Mouse (Mus musculus) neural tube, embryonic 14.5 days (tissue): ENCODE data around the gene Gm17657. TPM values are rescaled to one million over a fixed set of nuclear protein-coding genes. Genes with fewer than 3 reads are reported as not detected.

Source experiments
- ATAC-seq: fragments of 200-750 bp; cut with Nextera tagmentation; 2 replicates; pipeline ENCODE4 v1.8.0; 2017; ENCODE audit warnings: low read depth, mild to moderate bottlenecking, moderate TSS enrichment, moderate library complexity
- H3K27ac ChIP-seq: fragments of 300-500 bp; sonication (generic); 2 replicates; pipeline ENCODE4 v1.5.1; 2014; ENCODE audit warnings: low read depth, mild to moderate bottlenecking, control low read depth, low read length, moderate library complexity, mixed read lengths
- H3K27me3 ChIP-seq: fragments of 300-500 bp; sonication (generic); 2 replicates; pipeline ENCODE4 v1.6.1; 2014; ENCODE audit warnings: low read length; ENCODE audit not compliant: control insufficient read depth, insufficient read depth
- H3K36me3 ChIP-seq: fragments of 300-500 bp; sonication (generic); 2 replicates; pipeline ENCODE4 v1.6.1; 2014; ENCODE audit warnings: low read length, mixed read lengths; ENCODE audit not compliant: control insufficient read depth, insufficient read depth
- H3K4me1 ChIP-seq: fragments of 300-500 bp; sonication (generic); 2 replicates; pipeline ENCODE4 v1.6.1; 2014; ENCODE audit warnings: low read length; ENCODE audit not compliant: control insufficient read depth, insufficient read depth
- H3K4me2 ChIP-seq: fragments of 300-500 bp; sonication (generic); 2 replicates; pipeline ENCODE4 v1.6.1; 2014; ENCODE audit warnings: mild to moderate bottlenecking, low read depth, low read length, control low read depth
- H3K4me3 ChIP-seq: fragments of 300-500 bp; sonication (generic); 2 replicates; pipeline ENCODE4 v1.5.1; 2014; ENCODE audit warnings: low read depth, low read length, control low read depth, mixed read lengths
- H3K9ac ChIP-seq: fragments of 300-500 bp; sonication (generic); replicated peaks from 2 replicates; pipeline ENCODE4 v1.6.1; 2014; ENCODE audit warnings: low read depth, mild to moderate bottlenecking, control low read depth, low read length, mixed read lengths
- H3K9me3 ChIP-seq: fragments of 300-500 bp; sonication (generic); 2 replicates; pipeline ENCODE4 v1.6.1; 2016; ENCODE audit warnings: low read length; ENCODE audit not compliant: control insufficient read depth
- WGBS: fragments of 180-500 bp; shearing (Covaris S2); extraction: QIAGEN DNeasy Blood & Tissue Kit; methylation state at CpG from one replicate; pipeline ENCODE4 v1.1.7; 2014; 5-methylcytosine and 5-hydroxymethylcytosine counted together
- polyA plus RNA-seq: library from polyadenylated mRNA; unstranded; fragments of >200 nt; fragmentation: Nextera tagmentation; extraction: Ambion mirVana; gene quantifications from 2 replicates; pipeline ENCODE4 v1.2.1, GENCODE M21; 2014

Gene Gm17657
- polyA plus RNA-seq, 1 experiment from 2014 or later: not detected

DNA sequence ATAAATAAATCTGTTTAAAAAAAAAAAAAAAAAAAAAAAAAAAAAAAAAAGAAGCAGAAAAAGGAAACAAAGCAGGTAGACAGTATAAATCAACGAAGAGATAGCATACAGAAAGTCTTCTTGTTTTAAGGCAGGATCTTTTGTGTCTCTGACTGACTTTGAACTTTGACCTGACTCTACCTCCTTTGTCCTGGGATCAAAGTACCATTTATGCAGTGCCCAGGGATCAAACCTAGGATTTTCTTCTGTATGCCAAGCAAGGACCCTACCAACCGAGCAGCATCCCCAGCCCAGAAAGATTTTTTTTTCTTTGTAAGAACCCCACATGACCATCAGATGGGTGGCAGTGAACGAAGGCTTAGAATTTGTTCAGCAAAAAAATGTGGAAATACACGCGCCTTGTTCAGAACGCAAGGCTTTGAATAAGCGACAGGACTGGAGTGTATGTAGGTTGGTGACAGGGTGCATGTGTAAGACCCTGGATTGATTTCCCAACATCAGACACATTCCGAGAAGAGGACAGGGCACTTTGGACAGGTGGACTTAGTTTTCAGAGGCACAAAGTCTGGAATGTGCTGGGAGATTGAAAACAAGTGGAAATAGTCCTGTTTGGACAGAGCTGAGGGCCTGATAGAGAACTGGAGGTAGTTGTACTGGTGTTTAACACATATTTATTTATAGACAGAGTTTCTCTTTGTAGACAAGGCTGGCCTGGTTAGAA is 61.0 kb downstream of the Gm17657 start:
- H3K9me3 ChIP-seq: no peaks in the 10 kb centered on the region
- peaks cover 11% of the 10 kb centered on the region for H3K4me1 ChIP-seq
- H3K27me3 ChIP-seq: no peaks in the 10 kb centered on the region; the same call in 1 of the 2 replicates
- 78% methylated on average over 8 of the region's 8 CpGs for WGBS
- H3K4me3 ChIP-seq: no peak overlapping the region
- ATAC-seq: no peak
- H3K9ac ChIP-seq: no peak overlapping the region
- H3K4me2 ChIP-seq: no peak overlapping the region
- H3K27ac ChIP-seq: no peak overlapping the region
- no peaks in the 10 kb centered on the region for H3K36me3 ChIP-seq

DNA sequence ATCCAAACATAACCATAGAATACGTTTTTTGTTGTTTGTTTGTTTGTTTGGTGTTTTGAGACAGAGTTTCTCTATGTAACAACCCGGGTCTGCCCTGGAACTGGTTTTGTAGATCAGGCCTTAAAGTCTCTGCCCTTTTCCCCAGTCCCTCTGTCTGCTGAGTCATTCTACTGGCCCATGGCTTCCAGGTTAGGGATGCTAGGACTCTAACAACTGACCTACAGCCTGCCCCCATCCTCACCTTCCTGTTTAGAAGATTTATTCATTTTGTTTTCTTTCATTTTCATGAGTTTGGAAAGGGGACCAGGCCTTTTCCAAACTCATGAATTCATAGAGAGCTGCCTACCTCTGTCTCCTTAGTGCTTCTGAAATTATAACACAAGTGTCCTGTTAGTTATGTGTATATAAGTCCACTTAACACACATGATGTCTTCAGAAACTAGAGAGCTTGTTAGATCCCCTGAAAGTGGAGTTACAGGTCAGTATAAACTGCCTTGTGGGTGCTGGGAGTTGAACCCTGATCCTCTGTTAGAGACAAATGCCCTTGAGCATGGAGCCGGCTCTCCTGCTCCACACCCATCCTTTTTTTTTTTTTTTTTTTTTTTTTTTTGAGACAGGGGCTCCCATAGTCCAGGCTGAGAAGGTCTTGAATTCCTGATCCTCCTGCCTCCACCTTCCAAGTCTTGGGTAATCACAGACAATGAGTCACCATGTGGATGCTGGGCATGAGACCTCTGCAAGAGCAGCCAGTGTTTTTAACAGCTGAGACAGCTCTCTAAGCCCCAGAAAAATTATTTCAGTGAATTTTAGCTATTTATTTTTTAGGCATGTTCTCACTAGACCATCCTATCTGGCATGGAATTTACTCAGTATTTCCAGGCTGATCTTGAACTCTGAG is 63.9 kb downstream of the Gm17657 start:
- H3K4me1 ChIP-seq: peaks cover 5% of the 10 kb centered on the region
- H3K4me2 ChIP-seq: no peak overlapping the region
- no peak overlapping the region for H3K9ac ChIP-seq
- no peak overlapping the region for H3K27ac ChIP-seq
- no peak overlapping the region for H3K4me3 ChIP-seq
- H3K36me3 ChIP-seq: no peaks in the 10 kb centered on the region
- ATAC-seq: no peak
- no peaks in the 10 kb centered on the region for H3K27me3 ChIP-seq
- WGBS: 89% methylated on average over 3 of the region's 3 CpGs
- H3K9me3 ChIP-seq: no peaks in the 10 kb centered on the region

DNA sequence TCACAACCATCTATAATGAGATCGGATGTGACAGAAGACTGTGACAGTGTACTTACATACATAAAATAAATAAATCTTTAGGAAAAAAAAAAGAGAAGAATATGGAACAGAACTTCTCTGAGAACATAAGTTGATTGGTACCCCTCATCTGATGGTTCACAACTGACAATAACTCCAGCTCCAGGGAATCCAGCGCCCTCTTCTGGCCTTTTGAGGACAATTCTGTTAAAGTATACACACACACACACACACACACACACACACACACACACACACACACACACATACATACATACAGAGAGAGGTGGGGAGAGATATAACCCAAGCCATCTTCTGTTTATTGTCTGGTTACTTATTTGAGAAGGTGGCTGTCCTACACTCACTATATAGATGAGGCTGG is 65.0 kb downstream of the Gm17657 start:
- ATAC-seq: no peak
- 96% methylated on average over 2 of the region's 2 CpGs for WGBS
- no peaks in the 10 kb centered on the region for H3K9me3 ChIP-seq
- H3K9ac ChIP-seq: no peak overlapping the region
- H3K27ac ChIP-seq: no peak overlapping the region
- no peak overlapping the region for H3K4me2 ChIP-seq
- peaks cover 5% of the 10 kb centered on the region for H3K4me1 ChIP-seq
- no peaks in the 10 kb centered on the region for H3K27me3 ChIP-seq
- no peaks in the 10 kb centered on the region for H3K36me3 ChIP-seq
- no peak overlapping the region for H3K4me3 ChIP-seq

DNA sequence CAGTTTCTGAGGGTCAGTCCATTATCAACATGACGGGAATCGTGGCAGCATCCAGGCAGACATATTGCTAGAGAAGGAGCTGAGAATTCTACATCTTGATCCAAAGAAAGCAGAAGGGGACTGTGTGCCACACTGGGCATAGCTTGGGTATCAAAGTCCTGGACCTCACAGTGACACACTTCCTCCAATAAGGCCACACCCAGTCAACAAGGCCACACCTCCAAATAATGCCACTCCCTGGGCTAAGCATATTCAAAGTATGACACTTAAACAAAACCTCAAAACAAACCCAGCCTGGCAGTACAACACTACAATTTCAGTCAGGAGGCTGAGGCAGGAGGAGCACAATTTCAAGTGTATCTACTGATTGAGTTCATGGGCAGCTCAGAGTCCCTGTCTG is 66.2 kb downstream of the Gm17657 start:
- Histone ChIP-seq H3K27me3 (no peaks in the 10 kb centered on the region), H3K27ac (no peak overlapping the region), H3K36me3 (no peaks in the 10 kb centered on the region), H3K9ac (no peak overlapping the region), H3K4me3 (no peak overlapping the region), H3K4me2 (no peak overlapping the region), H3K9me3 (no peaks in the 10 kb centered on the region), H3K4me1 (no peaks in the 10 kb centered on the region)
- WGBS: 96% methylated on average over 2 of the region's 2 CpGs
- no peak for ATAC-seq

DNA sequence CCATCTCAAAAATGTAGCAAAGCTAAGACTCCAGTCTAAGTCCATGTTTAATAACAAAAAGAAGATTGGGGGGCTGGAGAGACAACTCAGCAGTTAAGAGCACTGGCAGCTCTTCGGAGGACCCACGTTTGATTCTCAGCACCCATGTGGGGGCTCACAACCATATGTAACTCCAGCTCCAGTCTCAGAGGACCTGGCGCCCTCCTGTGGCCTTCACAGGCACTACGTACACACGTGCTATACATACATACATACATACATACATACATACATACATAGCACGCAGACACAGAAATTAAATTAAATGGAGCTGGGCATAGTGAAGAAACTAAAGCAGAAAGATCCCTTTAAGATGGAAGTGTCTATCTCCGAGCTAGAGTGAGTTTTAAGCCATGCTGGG is 66.8 kb downstream of the Gm17657 start:
- no peak overlapping the region for H3K4me3 ChIP-seq
- H3K9ac ChIP-seq: no peak overlapping the region
- H3K27me3 ChIP-seq: no peaks in the 10 kb centered on the region
- no peaks in the 10 kb centered on the region for H3K9me3 ChIP-seq
- no peaks in the 10 kb centered on the region for H3K36me3 ChIP-seq
- no peak for ATAC-seq
- H3K4me1 ChIP-seq: no peaks in the 10 kb centered on the region
- H3K27ac ChIP-seq: no peak overlapping the region
- no peak overlapping the region for H3K4me2 ChIP-seq
- WGBS: 91% methylated on average over 7 of the region's 7 CpGs

DNA sequence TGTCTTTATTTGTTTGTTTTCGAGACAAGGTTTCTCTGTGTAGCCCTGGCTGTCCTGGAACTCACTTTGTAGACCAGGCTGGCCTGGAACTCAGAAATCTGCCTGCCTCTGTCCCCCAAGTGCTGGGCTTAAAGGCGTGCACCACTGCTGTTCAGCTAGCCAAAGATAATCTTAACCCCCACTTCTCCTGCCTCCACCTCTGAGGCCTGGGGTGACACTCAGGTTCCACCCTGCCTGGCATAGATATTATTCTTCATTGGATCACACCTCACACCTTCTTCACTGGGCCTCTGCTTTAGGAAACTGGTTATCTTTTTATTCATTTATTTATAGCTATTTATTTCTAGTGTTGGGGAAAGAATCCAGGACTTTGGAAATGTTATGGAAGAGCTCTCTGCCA is 69.2 kb downstream of the Gm17657 start:
- H3K36me3 ChIP-seq: no peaks in the 10 kb centered on the region
- no peaks in the 10 kb centered on the region for H3K27me3 ChIP-seq
- 98% methylated on average over 2 of the region's 2 CpGs for WGBS
- no peak overlapping the region for H3K9ac ChIP-seq
- no peaks in the 10 kb centered on the region for H3K4me1 ChIP-seq
- no peak overlapping the region for H3K27ac ChIP-seq
- H3K9me3 ChIP-seq: no peaks in the 10 kb centered on the region
- ATAC-seq: no peak
- no peak overlapping the region for H3K4me2 ChIP-seq
- H3K4me3 ChIP-seq: no peak overlapping the region

DNA sequence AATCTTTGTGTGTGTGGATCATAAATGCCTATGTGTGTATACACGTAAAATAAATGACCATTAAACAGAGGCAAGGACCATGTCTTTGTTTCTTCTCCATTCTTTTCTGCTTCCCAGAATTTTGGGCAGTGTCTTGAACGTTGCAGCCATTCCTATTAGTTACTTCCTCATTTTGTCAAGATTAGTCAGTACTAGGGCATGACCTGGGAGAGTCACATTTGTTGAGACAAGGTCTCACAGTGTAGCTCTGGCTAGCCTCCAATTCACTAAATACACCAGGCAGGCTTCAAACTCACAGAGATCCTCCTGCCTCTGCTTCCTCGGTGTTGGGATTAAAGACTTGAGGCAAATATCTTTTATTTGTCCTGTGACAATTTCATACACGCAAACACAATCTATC is 71.2 kb downstream of the Gm17657 start:
- Histone ChIP-seq H3K9ac (no peak overlapping the region), H3K27me3 (no peaks in the 10 kb centered on the region), H3K4me3 (no peak overlapping the region), H3K9me3 (no peaks in the 10 kb centered on the region), H3K4me1 (no peaks in the 10 kb centered on the region), H3K27ac (no peak overlapping the region), H3K4me2 (no peak overlapping the region), H3K36me3 (no peaks in the 10 kb centered on the region)
- WGBS: 90% methylated on average over 4 of the region's 4 CpGs
- ATAC-seq: no peak

DNA sequence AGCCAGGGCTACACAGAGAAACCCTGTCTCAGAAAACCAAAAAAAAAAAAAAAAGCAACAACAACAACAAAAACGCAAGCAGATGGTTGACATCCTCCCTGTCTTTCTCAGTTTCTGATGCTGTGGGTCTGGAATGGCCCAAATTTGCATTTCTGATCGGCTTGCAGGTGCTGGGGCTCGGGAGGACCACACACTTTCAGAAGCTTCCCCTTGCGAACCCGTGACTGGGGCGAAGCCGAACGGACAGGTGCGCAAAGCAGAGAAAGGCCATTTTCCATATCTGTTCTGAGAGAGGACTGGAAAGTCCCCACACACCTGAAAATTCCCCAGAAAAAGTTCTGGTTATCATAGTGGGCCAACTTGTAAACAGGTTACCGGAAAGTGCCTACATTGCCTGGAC is 72.1 kb downstream of the Gm17657 start:
- Histone ChIP-seq H3K27ac (no peak overlapping the region), H3K4me3 (no peak overlapping the region), H3K4me2 (no peak overlapping the region), H3K27me3 (no peaks in the 10 kb centered on the region), H3K9me3 (no peaks in the 10 kb centered on the region), H3K36me3 (no peaks in the 10 kb centered on the region), H3K9ac (no peak overlapping the region), H3K4me1 (no peaks in the 10 kb centered on the region)
- WGBS: 91% methylated on average over 10 of the region's 10 CpGs
- no peak for ATAC-seq

DNA sequence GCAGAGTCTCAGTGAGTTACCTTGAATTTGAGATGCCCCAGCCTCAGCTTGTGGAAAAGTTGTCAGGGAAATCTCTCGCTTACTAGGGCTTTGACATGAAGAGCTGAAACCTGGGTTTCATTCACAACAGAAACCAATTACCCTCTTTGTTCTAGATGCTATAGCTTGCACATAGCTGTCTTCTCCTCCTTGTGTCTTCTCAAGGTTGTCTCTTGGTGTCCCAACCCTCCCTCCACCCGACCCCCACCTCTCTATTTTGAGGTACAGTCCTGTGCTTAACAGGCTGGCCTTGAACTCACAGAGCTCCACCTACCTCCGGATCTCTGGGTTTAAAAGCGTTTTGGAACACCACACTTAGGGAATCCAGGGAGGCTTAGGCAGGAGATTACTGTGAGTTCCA is 73.0 kb downstream of the Gm17657 start:
- Histone ChIP-seq H3K4me3 (no peak overlapping the region), H3K9me3 (no peaks in the 10 kb centered on the region), H3K36me3 (no peaks in the 10 kb centered on the region), H3K4me1 (no peaks in the 10 kb centered on the region), H3K27me3 (no peaks in the 10 kb centered on the region), H3K4me2 (no peak overlapping the region), H3K9ac (no peak overlapping the region), H3K27ac (no peak overlapping the region)
- no peak for ATAC-seq
- WGBS: 84% methylated on average over 4 of the region's 4 CpGs
